Mouse (Mus musculus) embryo, embryonic 11.5 days (tissue): ENCODE results near the gene Ptprn2.

Experiments used
- DNase-seq: peaks from one replicate; pipeline ENCODE4 v3.0.0-alpha.2; 2012; ENCODE audit warnings: low read depth, low spot score

Gene Ptprn2

GRCm38 (mm10) chr12:117127078-117127477 lies 641.6 kb downstream of the Ptprn2 start:
- DNase-seq, result no peak

DNA sequence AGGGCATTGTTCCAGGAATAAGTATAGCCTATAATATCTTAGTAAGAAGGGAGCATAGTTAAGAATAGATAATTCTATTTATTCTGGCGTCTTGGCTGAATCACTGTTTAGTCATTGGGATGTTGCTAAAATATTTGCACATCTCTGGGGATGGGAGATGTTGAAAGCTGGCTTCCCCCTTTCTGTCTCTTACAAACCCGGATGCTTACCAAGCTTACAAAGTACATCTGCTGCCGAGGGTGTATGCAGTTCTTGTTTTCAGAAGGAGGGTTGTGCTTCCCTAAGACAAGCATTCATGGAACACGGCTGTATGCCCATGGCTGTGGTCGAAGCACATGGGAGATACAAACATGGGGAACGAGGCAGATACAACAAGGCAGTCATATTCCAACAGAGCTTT lies 642.0 kb downstream of the Ptprn2 start:
- DNase-seq, result no peak

- DNase-seq, result no peak
Measured at GRCm38 (mm10) chr12:117132095-117132494, 646.6 kb downstream of the Ptprn2 start.

DNA sequence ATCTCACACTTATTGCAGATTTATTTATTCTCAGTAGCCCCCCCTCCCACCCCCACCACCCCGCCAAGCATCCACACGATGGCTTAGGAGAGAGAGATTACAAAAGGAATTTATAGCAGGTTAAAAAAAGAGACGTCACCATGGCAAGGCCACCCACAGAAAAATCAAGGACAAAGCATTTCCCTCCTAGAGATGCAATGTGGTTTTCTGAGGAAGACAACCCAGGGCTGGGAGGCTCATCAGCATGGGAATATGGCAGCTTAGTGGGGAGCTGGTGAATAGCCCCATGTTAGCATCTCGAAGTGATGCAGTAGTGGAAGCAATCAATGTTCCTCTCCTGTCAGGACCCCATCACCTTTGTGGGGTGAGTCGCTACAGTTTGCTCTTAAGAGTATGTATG lies 649.7 kb downstream of the Ptprn2 start:
- no peak for DNase-seq

DNA sequence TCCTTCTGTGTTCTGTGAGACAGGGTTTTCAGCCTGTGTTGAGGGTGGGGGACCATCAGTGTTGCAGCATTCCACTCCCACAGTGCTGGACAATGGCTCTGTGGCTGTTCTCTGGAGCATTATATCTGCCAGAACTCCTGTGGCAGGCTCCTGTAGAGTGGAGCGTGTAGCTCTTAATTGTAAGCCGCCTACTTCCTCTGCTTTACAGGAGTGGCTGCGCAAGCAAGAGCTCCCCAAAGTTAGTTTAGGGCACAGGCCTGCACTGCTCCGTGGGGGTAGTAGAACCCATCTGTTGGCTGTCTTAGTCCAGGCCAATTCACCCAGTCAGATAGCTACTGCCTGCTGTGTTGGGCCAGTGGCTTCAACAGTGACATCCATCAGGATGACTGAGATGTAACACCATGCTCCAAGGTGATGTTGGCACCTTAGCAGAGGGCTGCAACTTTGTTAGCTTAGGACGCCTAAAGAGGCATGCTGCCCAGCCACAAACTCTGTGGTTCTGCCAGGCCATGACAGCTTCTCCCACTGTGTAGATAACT lies 651.0 kb downstream of the Ptprn2 start:
- DNase-seq, result no peak

GRCm38 (mm10) chr12:117140901-117141300 lies 655.4 kb downstream of the Ptprn2 start:
- DNase-seq, result no peak

DNA sequence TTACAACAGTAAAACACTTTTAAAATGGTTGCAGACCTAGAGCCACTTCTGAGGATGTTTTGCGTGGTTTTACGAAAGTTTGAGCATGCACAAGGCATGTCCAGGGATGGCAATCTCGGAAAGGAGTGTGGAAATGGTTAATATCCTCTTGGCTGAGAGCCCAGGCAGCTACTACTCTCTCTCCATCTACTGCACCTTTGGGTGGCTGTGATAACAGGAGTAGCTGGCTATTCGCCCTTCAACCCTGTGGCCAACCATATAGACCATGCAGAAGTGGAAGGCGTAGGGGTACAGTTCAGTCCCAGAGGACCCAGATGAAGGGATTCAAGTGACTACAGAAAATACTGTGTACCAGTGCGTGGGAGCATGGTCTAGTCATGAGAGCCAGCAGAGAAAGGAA lies 655.9 kb downstream of the Ptprn2 start:
- no peak for DNase-seq

DNA sequence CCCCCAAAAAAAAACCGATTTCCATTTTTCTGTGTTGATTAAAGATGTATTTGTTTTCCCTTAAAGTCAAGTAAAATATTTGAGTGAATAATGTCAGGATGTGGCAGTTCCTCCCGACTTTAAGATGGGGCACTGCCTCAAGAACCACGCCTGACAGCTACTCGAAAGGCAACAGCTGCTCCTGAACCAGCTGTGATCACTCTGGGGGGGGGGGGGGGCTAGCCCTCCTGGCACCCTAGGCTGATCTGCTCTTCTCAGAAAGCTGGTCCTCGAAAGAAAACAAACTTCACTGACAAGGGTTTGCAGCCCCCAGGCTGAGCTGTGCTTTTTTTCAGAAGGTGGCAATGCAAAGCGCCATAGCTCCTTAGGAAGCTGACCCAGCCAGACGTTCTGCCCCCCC lies 663.7 kb downstream of the Ptprn2 start:
- no peak for DNase-seq

DNA sequence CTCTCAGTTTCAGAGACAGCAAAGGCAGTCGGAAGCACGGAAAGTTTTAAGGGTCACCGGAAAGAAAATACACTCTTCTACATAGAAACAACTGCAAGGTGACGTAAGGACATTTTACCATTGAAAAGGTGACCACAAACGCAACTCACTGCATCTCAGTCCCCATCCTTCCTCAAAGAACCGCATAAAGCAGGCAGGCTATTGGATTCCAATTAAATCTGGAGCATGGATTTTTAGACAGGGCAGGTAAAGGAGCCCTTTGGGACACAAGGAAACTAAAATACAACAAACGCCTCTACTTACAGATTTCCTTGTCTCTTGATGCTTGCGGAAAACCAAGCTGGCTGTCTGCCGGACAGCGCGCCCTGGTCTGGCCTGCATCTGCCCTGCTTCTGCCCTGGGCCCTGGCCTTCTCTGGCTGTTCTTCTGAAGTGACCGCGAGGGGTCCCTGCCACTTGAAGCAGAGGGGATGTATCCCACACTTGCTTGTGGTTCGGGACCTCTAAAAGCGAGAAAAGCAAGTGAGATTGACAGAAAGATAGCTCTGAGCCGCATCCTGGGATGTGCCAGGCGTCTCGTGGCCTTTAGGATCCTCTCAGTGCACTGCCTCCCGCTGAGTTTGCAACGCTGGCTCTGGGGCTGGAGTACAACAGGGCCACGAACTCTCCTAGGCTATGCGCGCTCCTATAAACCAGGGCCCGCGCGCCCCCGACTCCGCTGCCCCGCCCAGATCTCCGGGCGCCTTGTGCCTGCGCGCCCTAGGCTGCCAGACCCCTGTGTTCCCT lies 665.3 kb downstream of the Ptprn2 start:
- no peak for DNase-seq

- no peak for DNase-seq
Measured at GRCm38 (mm10) chr12:117151611-117152010, 666.1 kb downstream of the Ptprn2 start.

DNA sequence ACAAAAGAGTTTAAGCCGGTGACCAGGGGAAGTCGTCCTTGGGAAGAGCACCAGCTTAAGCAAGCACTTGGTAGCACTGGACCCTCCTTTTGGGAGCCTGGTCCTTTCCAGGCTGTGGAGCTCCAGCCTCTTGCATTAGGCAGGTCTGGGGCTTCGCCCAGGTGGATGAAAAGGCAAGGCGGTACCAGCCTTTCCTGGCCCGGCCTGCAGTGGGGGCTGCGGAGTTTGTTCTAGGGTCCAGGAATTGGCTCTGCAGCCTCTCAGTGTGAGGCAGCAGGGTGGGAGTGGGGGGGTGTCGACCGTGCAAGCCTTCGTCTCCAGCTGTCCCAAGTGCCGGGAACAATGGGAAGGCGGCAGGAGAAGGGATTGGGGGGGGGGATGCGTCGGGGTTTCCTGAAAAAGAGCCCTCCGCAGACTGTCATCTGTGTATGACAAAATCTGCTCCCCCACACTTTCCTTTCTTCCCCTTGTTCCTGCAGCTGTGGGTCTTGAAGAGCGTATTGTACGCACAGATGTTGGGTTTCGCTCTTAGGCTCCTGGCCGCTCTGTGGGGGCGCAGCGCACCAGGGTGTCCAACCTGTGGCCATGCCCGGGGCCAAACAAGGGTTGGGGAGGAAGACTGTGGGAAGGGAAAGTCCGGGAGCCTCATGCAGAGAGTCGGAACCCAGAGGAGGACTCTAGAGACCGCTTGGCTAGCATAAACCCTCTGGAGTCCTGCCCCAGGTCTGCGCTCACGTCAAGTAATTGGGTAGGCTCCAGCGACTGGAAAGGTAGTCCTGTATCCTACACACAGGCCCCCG lies 667.0 kb downstream of the Ptprn2 start:
- no peak for DNase-seq

GRCm38 (mm10) chr12:117153166-117153480 lies 667.6 kb downstream of the Ptprn2 start:
- DNase-seq, result no peak

- DNase-seq, result no peak
Measured at GRCm38 (mm10) chr12:117153671-117154355, 668.3 kb downstream of the Ptprn2 start.

GRCm38 (mm10) chr12:117154356-117155243 lies 669.1 kb downstream of the Ptprn2 start:
- DNase-seq, result no peak

GRCm38 (mm10) chr12:117155307-117156220 lies 670.0 kb downstream of the Ptprn2 start:
- DNase-seq, result no peak

- DNase-seq, result no peak
Measured at GRCm38 (mm10) chr12:117156256-117156655, 670.7 kb downstream of the Ptprn2 start.

DNA sequence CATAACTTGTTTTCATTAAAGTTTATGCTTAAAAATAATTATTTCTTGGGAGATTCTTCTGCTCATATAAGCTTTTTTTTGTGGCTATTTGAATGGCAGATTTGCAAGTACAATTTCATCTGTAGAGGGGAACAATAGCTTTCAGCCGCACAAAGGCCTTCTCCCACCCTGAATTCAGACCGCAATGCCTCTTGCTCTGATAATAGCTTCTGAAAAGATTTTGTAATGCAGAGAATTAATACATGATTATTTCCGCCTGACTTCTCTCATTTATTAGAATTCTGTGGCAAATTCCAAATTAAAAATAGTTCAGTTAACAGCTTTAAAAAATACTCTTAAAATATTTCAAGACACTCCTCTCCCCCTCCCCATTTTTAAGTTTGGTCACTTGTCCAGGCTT lies 671.3 kb downstream of the Ptprn2 start:
- DNase-seq, result no peak

- no peak for DNase-seq
Measured at GRCm38 (mm10) chr12:117157249-117157648, 671.7 kb downstream of the Ptprn2 start.

DNA sequence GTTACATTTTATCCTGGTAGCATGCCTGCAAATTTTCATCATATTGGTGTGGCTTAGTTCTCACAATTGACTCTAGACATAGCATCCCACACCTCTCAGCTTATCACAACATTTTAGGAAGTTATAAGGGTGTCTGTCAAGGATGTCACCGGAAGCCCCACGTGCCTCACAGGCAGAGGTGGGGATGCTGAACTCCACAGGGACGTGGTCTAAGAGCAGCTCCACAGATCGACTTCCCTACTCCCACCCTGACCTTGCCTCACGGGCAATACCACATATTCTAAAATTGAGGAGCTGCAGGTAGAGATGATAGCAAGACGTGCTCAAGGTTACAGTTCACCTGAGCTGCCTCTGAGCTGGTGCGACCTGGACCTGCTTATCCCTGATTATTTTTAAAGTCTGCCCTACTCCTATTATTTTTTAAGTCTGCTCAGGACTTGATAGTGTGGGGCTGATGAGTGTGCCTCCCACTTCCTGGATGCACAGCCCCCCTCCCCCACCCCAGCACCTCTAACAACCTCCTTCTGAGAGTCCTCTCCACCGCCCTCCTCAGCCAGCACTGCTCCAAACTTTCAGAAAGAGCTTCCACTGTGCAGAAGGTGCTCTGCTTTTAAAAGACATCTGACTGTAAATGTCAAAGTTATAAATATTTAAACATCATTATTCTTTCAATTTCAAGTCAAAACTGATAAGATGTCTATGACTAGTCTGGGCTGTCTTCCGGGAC lies 672.3 kb downstream of the Ptprn2 start:
- no peak for DNase-seq
